Mouse (Mus musculus) skeletal muscle tissue, adult 2 months (tissue): ENCODE results near the gene Acot7.
A peak's percentile ranks its signal among the peaks of the same experiment; 100 is the strongest.

Experiments used
- DNase-seq: peaks from one replicate; pipeline ENCODE4 v3.0.0-alpha.2; 2012; ENCODE audit warnings: low read depth, low spot score

The Acot7 gene

DNA sequence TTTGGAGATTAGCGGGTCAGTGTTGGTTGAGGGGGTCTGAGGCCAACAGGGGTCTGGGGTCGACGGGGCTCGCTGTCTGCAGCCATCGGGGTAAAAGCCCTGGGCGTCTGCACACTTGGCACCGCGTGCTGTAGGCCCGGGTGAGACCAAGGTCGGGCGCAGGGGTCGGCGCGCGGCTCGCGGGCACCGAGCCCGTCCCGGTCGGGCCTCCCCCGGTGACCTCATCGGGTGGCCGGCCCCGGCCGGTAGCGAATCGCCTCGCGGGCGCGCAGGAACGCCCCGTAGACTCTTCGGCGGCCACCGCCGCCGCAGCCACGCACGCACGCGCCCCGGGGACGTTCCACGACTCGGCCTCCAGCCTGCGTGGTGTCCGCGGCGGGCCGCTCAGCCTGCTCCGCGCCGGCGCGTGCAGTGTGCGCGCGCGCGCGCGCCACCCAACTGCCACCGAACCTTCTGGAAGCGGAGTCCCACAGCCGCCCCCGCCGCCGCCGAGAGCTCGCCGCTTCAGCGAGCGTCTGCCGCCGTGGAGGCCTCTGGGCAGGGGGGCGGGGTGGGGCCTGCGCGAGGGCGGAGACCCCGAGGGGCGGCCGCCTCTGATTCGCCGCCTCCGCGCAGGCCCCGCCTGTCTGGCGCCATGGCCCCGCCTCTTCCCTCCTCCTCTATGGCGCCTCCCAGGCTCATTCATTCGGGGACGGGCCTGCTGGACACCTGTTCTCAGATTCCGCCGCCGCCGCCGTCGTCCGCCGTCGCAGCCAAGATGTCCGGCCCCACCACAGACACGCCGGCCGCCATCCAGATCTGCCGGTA, at the start of gene Acot7:
TSS of gene Acot7 (plus strand) at position 598 of the 807 bp plus-strand sequence.
- peak; percentile 82 for DNase-seq

DNA sequence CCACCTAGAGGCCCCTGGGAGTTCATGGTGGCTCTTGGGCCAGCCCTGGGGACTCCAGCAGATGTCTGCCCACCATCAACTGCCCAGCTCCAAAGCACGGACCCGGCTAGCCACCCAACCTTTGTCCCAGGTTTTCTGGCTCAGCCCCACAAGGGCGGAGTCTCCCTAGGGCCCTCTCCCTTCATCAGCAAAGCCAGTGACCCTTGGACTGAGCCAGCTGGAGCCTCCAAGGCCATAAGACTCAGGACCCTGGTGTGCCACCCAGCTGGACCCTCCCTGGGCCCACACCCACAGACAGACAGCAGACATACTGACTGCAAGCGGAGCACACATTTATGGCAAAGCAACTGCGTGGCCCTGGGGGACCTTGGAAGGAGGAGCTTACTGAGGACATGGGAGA, 49.1 kb upstream of the Acot7 start:
- DNase-seq, result no peak

DNA sequence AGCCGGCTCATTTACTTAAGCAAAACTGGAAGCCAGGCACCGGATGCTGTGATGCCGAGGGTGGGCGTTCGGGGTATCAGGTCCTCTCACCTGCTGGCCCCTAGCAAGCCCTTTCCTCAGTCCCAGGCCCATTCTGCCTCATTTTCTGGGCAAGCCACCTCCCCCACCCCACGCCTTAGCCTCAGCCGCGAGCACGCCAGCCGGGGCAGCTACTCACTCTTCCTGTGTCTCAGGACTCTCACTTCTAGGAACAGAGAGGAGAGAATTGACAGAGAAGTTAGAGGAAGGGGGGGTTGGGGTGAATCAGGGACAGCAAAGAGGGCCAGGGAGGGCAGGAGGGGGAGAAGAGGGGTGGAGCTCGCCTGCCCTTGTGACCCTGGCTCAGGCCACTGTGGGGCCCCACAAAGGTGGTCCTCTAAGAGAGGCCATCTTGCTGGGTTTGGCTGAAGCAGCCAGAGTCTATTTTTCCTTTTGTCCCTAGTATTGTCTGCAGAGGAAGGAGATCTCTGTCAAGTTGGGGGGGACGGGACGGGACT, 48.5 kb upstream of the Acot7 start:
- no peak for DNase-seq

DNA sequence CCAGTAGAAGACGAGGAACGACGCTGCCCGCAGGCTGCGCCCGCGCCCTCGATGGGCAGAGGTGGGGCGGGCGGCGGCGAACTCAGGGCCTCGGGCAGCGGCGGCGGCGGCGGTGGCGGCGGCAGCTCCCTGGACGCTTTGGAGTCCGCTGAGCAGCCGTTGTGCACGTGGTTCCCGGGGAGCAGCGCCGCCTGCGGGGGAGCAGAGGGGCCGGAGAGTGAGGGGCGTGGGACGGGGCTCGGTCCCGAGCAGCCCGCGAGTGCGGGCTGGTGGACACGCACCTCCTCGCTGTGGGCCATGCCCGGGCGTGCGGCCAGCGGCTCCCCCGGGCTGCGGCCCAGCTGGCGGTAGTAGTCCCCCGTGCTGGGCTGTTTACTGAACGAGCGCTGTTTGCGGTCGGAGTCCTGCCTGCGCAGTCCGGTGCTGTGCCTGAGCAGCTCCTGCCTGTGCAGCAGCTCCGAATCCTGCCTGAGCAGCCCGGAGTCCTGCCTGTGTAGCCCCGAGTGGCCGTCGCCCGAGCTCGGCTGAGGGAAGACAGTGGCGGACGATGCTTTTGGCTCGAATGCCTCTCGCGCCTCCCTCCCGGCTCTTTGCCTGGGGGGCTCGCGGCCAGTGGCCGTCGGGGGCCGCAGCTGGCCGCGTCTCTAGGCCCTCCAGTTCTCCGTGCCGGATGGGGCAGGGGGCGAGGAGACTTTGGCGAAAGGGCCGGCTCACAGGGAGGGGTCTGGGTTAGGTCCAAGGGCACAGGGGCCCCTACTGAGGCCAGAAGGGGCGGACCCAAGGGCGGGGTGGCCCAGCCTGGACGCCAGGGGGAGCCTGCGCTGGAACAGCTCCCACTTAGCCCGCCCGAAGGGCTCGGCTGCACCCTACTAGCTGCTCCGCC, 46.9 kb upstream of the Acot7 start:
- no peak for DNase-seq

DNA sequence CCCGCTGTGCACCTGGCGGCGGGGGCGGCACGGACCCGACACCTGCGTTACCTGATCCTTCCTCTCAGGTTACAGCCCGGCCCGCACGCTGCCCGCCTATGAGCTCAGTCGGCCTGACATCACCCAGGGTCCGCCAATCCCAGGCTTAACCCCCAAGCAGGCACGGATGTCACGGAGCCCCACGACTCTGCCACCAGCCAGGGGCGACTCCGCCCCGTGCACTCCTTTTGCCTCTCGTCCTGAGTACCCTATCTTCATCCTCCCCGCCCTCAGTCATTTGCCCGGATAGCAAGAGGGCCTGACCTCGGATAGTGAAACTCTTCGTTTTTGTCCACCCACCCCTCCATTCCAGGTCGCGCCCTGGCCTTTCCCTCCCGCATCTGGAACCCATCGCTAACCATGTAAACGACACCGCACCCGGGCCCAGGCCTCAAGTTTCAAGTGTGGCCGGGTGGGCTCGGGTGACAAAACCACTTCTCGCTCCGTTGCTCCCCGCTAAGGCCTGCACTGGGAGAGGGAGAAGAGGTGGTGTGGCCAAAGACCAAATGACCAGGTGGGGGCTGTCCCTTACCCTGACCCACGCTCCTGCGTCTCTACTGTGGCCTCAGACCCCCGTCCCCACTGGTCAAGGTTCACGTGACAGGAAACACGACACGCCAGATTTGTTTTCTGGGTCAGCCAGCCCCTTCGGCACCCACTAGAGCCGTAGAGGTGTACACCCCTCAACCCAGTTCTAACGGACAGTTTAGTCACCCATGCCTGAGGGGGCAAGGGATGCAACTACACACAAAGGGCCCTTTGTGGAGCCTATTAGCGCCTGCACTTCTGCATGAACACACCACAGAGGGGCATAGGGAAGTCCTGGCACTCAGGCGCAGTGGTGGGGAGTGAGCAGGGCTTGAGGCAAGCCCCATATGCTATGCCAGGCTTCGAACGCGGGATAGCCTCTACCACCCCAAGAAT, 45.8 kb upstream of the Acot7 start:
- no peak for DNase-seq

DNA sequence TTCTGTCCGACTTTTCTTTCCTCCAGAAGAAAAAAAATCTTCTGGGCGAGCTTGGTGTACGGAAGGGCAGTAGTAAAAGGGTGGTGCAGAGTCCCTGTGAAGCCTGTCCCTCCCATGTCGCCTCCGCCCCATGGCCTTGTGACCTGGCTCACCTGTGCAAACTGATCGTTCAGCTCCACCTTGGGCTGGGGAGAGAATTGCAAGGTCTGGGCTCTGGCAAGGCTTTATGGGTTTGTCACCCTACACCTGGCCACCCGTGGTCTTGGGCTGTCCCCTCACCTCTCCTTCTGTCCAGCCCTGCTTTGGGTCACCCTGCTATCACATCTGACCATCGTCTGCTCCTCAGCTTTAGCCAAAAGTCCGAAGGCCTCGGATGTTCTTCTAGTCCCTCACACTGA, 45.2 kb upstream of the Acot7 start:
- no peak for DNase-seq

DNA sequence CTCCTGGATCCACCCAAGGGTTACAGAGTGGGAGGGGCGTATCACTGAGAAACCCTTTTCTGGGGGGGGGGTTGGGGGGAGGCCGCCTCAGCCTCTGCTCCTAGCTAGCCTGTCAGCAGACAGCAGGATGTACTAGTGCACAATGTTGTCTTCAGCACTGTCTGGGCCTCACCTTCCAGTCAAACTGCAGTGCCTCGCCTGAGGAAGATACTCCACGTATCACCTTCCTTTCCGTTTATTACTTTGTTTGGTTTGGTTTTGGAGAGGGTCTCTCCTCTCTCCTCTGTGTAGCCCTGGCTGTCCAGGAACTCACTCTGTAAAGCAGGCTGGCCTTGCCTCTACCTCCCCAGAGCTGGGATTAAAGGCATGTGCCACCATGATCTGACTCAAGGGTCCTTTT, 44.7 kb upstream of the Acot7 start:
- no peak for DNase-seq

DNA sequence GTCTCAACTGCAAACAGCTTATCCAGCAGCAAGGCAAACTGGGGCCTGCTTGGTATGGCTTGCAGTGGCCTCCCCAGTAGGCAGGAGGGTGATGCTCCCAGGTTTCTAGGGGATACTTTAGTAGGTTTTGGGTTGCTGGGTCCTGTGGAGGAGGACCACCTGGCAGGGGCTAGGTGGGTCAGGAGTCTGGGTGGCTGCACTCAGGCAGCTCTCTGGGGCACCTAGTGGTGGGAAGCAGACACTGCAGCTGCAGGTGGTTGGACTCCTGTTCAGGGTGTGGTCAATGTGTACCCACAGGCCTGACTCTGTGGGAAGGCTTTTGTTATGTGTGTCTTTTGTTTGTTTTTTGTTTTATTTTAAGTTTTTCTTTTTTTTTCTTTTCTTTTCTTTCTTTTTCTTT, 43.4 kb upstream of the Acot7 start:
- DNase-seq, result no peak

DNA sequence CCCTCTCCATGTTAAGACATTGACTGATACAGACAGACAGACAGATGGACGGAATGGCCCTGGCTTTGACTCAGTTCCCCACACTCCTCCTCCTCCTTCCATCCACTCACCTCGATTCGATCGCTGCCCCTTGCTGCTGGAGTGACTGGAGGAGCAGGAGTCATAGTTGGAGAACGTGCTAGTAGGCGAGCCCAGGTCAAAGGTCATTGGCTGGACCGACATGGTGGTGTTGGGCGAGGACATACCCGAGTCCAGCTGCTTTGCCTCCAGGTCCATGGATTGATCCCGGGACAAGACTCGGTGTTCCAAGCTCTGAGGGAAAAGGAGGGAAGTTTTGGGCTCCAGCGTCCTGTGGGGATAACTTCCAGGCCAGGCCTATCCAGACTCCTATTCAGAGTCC, 42.6 kb upstream of the Acot7 start:
- no peak for DNase-seq

DNA sequence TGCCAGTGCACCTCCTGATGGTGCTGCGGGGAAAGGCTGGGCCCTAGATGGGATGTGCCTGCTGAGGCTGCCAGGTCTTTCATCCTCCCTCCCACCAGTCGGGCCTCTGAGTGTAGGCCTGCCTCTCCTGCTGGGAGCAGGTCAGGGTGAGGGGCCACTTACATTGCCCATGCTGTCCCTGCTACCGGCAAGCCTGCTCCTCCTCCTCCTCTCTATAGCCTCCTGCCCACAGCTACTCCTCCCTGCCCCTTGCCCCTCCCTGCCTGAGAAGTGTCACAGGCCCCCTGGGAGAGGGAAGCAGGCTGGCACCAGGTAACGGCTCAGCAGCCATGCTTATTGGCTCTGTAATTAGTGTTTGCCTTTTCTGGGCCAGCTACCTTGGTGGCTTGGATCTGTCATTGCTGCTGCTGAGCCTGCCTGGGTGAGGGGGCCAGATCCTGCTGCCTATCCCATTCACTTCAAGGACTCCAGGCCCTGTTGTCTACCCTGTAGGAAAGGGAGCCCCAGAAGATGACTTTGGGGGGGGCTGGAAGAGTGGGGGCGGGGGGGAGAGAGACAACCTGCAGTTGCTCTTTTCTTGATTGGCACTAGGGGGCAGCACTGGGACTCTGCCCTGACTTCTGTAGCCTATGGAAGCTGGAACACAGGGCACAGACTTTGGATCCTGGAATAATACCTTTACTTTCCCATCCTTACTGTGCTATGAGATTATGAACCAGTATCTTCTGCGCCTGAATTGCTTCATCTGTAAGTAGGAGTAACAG, 41.6 kb upstream of the Acot7 start:
- DNase-seq, result no peak

DNA sequence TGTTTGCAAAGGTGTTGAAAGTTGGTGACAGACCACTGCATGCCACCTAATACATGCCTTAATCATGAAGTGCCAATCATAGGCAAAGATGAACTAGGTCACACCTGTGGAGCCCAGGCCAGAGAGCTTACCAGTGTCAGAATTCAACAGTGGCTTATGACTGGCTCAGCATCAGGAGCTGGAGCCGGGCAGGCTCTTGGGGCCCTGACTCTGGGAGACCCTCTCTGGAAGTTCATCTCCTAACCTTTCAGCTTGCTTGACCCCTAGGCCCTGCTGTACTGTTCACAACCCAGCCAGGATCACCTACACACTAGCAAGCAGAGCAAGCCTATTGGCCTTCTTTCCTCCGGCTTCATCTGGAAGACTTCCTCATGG, 41.1 kb upstream of the Acot7 start:
- DNase-seq, result no peak

DNA sequence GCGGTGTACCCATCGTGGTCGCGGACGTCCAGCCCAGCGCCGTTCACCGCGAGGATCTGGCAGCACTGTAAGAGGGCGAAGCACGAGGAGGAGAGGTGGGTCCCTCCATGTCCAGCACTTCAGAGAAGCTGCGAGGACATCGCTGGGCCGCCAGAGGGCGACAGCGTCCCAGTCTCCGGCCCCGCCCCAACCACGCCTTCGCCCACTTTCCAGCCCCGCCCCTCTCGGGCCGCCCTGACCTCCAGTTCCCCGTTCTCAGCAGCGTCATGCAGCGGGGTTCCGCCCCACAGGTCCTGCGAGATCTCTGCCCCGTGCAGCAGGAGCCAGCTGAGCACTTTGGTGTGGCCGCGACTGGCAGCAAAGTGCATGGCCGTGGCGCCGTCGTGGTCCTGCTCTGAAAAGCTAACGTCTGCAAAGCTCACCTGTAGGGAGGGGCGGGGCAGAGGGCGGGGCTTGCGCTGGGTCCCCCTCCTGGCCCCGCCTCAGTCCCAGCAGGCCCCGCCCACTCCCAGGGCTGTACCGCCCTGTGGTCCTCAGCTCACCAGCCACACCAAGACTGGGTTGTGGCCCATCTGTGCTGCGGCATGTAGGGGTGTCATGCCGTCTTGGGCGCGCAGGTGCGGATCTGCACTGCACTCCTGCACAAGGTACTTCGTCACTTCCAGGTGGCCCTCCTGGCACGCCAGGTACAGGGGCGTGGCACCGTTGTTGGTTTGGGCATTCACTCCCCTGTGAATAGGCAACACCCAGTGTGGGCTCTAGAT, 39.3 kb upstream of the Acot7 start:
- peak; percentile 78 for DNase-seq

DNA sequence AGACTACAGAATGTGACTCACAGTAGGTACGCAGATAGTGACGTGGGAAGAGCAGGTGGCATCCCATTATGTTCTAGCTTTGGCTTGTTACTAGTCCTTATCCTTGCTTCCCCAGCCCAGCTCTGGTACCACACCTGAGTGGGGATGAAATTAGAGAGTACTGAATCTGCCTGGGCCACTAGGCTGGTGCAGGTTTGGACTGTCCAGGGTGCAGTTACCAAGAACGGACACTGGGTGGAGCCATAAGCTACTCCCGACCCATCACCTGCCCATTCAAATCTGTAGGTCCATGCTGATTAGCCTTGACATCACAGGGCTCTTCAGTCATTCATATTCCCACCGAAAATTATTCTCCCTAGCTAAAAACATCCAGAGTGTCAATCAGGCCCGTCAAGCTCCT, 37.5 kb upstream of the Acot7 start:
- DNase-seq, result no peak

DNA sequence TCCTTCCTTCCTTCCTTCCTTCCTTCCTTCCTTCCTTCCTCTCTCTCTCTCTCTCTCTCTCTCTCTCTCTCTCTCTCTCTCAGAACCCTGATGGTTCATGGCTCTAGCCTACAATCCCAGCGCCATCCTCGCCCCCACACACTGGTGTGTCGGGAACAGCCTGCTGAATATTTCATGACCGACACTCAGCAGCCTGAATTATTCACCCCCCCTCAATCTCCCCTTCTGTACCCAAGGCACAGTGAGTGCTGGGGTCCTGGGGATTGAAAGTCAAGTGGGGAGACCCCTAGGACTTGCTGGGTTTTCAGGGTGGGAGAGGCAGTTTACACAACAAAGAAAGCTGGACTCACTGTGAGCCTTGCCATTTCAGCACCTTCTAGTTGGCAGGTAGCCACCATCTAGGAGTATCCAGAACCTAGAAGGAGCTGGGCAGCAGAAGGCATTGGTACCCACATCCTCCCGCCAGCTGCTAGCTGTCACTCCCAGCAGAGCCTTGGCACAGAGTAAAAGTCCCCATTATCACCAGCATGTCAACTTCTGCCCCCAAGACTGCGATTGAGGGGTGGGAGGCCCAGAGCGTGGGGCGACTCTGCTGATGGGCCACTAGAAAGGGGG, 36.3 kb upstream of the Acot7 start:
- no peak for DNase-seq

DNA sequence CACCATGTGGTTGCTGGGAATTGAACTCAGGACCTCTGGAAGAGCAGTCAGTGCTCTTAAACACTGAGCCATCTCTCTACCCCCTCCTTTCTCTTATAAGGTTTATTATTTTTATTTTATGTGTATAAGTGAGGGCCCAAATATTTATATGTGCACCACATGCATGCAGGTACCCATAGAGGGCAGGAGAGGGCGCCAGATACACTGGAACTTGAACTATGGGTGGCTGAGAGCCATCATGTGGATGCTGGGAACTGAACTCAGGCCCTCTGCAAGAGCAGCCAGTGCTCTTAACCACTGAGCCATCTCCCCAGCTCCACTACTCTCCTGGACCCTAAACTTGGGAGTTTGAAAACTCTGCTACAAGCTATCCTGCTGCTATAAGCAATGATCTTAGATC, 34.3 kb upstream of the Acot7 start:
- DNase-seq, result no peak

DNA sequence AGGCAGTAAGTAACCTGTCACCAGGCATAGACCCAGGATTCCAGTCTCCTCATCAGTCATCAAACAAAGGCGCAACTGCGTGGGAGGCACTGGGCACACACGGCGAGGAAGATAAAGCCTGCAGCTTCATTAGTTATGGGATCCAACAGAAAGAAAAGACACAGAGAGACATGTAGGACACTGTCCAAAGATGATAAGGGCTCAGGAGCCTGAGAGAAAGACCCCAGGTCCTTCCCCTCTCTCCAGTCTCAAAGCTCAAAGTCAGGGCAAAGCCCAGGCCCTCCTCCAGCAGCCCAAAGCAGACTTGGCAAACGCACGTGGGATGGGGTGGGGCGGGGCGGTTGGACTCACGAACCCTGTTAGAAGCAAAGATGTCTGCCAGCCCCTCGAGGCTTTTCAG, 32.5 kb upstream of the Acot7 start:
- no peak for DNase-seq

DNA sequence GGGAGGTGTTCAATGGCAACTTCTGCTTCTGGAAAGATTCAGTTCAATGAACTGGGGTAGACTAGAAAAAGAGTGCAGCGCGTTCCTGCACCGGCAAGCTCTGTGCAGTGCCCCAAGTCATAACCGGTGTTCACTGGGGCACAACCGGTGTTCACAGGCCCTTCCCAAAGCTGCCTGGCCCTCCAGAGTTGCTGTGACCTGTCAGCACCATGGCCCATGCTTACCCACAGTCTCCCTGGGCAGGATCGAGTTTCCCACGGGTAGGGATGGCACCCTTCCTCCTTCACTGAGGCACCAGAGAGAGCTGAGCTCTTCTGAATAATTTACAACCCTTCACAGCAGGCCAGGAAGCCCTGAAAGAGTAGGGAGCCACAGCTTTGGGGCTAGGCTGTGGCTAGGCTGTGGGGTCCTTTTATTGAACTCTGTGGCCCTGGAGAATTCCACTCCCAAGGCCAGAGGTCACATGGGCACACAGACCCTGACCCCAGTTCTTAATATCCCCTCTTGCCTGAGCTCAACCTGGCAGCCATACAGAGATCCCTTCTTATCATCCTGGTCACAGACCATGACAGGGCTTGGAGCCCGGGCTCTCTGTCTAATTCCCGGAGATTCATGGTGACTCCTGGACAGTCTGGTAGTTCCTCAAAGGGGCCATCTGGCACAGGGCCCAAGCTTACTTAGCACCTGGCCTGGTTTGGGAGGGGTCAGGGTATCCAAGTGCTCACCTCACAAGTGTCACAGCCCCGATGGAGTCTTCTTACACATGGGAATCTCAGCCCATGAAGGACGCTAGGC, 31.7 kb upstream of the Acot7 start:
- DNase-seq, result no peak

DNA sequence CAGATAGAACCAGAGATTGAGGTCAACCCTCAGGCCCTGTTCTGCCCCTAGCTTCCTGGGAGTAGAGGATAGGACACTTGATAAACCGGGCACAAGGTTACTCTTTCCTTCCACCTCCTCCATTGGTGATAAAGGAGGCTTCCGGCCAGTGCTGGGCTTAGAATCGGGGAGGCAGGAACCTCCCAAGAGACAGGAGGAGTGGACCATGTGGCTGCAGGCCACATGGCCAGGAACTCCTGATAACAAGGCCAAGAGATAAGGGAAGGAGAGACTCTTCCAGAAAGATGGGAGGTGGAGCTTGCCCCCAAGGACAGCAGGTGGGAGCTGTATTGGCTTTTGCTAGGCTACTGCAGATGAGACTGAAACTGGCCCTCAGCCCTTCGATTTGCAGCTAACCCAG, 27.4 kb upstream of the Acot7 start:
- DNase-seq, result no peak

DNA sequence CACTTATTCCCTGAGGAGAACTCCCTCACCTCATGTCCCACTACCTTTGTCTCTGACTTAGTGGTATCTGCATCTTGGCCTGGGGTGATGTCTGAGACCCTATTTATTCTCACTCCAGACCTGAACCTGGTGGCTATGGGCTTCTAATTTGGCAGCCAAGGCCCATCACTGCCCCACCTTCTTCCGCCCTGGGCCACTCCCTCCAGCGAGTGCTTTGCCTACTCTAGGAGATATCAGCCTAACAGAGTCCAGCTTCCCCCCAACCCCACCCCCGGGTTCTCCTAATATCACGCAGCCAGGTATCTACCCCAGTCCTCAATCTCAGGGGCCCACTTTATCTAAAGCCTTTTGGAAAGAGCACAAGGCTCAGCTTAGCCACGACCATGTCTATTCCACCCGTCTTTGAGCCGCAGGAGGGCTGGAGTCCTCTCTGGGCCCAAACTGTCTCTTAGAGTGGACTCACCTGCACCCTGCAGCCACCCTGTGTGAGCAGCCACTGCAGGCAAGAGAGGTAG, 26.4 kb upstream of the Acot7 start:
- DNase-seq, result no peak
